Mouse (Mus musculus) intestine, embryonic 14.5 days (tissue): ENCODE measurements around the gene Daam1. TPM values are rescaled to one million over a fixed set of nuclear protein-coding genes. Genes with fewer than 3 reads are reported as not detected.

Experiments
- ATAC-seq: fragments of 200-750 bp; cut with Nextera tagmentation; replicated peaks from 2 replicates; pipeline ENCODE4 v1.8.0; 2017; ENCODE audit warnings: low read depth, moderate number of reproducible peaks, moderate TSS enrichment, moderate library complexity; ENCODE audit not compliant: low FRiP score, low TSS enrichment
- DNase-seq: peaks from one replicate; pipeline ENCODE4 v3.0.0-alpha.2; 2018; ENCODE audit warnings: low spot score
- H3K27ac ChIP-seq: fragments of 300-500 bp; sonication (generic); 2 replicates; pipeline ENCODE4 v1.5.1; 2014; ENCODE audit warnings: low read depth, mild to moderate bottlenecking, control low read depth
- H3K27me3 ChIP-seq: fragments of 300-500 bp; sonication (generic); replicated peaks from 2 replicates; pipeline ENCODE4 v1.6.1; 2014; ENCODE audit warnings: low read length, control low read depth; ENCODE audit not compliant: control insufficient read depth, insufficient read depth
- H3K36me3 ChIP-seq: fragments of 300-500 bp; sonication (generic); 2 replicates; pipeline ENCODE4 v1.6.1; 2014; ENCODE audit warnings: low read length, control low read depth; ENCODE audit not compliant: control insufficient read depth, insufficient read depth
- H3K4me1 ChIP-seq: fragments of 300-500 bp; sonication (generic); replicated peaks from 2 replicates; pipeline ENCODE4 v1.6.1; 2014; ENCODE audit warnings: low read length, control low read depth, mixed read lengths; ENCODE audit not compliant: control insufficient read depth, insufficient read depth
- H3K4me2 ChIP-seq: fragments of 300-500 bp; sonication (generic); 2 replicates; pipeline ENCODE4 v1.6.1; 2014; ENCODE audit warnings: low read length
- H3K4me3 ChIP-seq: fragments of 300-500 bp; sonication (generic); 2 replicates; pipeline ENCODE4 v1.5.1; 2014; ENCODE audit warnings: low read depth, low read length, control low read depth, mixed read lengths
- H3K9ac ChIP-seq: fragments of 300-500 bp; sonication (generic); 2 replicates; pipeline ENCODE4 v1.6.1; 2014; ENCODE audit warnings: mild to moderate bottlenecking, low read length
- H3K9me3 ChIP-seq: fragments of 300-500 bp; sonication (generic); 2 replicates; pipeline ENCODE4 v1.6.1; 2016; ENCODE audit warnings: low read length, control low read depth; ENCODE audit not compliant: control insufficient read depth
- whole genome bisulfite sequencing: fragments of 180-500 bp; shearing (Covaris S2); extraction: QIAGEN DNeasy Blood & Tissue Kit; methylation state at CpG from one replicate; pipeline ENCODE4 v1.1.7; 2014; 5-methylcytosine and 5-hydroxymethylcytosine counted together
- polyA plus RNA-seq: library from polyadenylated mRNA; unstranded; fragments of >200 nt; fragmentation: Nextera tagmentation; extraction: Ambion mirVana; gene quantifications from 2 replicates; pipeline ENCODE4 v1.2.1, GENCODE M21; 2014

Daam1 gene
- polyA plus RNA-seq, 1 experiment from 2014 or later = 15.6 TPM

DNA sequence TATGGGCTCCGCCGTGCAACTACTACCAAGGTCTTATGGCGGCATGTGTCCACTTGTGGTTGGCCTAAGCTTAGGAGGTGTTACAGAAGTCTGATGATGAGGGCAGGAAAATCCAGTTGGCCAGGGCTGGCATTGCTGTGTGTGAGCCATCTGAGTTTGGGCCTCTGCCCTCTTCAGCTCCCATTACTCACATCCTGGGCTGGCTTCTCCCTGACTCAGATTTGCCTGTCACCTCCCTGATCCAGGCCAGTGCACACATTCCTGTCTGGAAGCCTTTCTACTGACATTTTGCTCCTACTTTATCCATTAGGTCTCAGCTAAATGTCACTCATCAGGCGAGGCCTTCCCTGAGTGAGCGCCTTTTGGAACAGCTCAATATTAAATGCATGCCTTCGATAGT, 57.5 kb downstream of the Daam1 start:
- Histone ChIP-seq H3K4me3 (no peak overlapping the region), H3K4me2 (no peak overlapping the region), H3K9ac (no peak overlapping the region), H3K36me3 (no peaks in the 10 kb centered on the region), H3K9me3 (no peaks in the 10 kb centered on the region), H3K27ac (no peak overlapping the region), H3K27me3 (no peaks in the 10 kb centered on the region), H3K4me1 (peaks cover 25% of the 10 kb centered on the region)
- ATAC-seq (no peak), DNase-seq (no peak)
- whole genome bisulfite sequencing = 83% methylated on average over 6 of the region's 6 CpGs

DNA sequence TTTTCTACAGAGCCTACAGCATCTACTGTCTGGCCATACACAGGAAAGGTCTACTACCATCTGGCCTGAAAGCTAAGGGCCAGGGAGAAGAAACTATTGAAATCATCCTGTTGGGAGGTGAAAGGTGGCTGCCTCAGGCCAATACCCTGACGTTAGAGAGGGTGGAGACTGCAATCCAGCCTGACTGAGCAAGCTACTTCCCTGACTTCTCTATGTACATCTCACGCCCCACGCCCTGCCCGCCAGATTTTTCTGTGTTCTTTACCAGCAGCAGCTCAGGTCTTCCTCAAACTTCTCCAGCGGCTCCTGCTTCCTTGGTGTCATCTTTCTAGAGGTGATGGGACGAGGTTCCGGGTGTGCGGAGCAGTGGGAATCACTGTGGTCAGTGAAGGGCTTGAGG, 58.4 kb downstream of the Daam1 start:
- H3K27ac ChIP-seq = no peak overlapping the region

DNA sequence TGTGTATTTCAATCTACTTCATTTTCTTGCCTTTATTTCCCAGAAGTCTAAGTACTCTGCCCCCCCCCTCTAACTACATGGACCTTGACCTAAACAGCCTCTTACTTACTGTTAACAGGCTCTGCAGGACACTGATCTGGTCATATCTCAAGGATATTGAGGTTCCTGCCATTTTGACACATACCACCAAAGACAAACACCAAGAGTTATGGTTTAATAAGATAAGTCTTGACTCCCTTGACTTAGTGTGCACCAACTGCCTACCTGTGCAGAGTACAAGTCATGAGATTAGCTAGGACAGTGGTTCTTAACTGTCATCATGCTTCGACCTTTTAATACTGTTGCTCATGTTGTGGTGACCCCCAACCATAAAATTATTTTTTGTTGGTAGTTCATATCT, 59.4 kb downstream of the Daam1 start:
- H3K27me3 ChIP-seq = no peaks in the 10 kb centered on the region
- ATAC-seq (no peak), DNase-seq (no peak)
- peaks cover 17% of the 10 kb centered on the region; the same call in 1 of the 2 replicates for H3K4me1 ChIP-seq
- H3K9me3 ChIP-seq = no peaks in the 10 kb centered on the region
- no peak overlapping the region for H3K4me2 ChIP-seq
- H3K4me3 ChIP-seq = no peak overlapping the region
- 91% methylated on average over 1 of the region's 1 CpGs for WGBS
- H3K36me3 ChIP-seq = no peaks in the 10 kb centered on the region
- H3K9ac ChIP-seq = no peak overlapping the region
- H3K27ac ChIP-seq = no peak overlapping the region

More for the DNA sequence above, 58.4 kb downstream of the Daam1 start:
- H3K9ac ChIP-seq = no peak overlapping the region
- H3K4me1 ChIP-seq = peaks cover 25% of the 10 kb centered on the region; the same call in 1 of the 2 replicates
- WGBS = 63% methylated on average over 8 of the region's 8 CpGs
- no peak overlapping the region for H3K4me3 ChIP-seq
- ATAC-seq = no peak
- H3K36me3 ChIP-seq = no peaks in the 10 kb centered on the region
- no peaks in the 10 kb centered on the region for H3K27me3 ChIP-seq
- no peaks in the 10 kb centered on the region for H3K9me3 ChIP-seq
- DNase-seq = no peak
- no peak overlapping the region for H3K4me2 ChIP-seq

DNA sequence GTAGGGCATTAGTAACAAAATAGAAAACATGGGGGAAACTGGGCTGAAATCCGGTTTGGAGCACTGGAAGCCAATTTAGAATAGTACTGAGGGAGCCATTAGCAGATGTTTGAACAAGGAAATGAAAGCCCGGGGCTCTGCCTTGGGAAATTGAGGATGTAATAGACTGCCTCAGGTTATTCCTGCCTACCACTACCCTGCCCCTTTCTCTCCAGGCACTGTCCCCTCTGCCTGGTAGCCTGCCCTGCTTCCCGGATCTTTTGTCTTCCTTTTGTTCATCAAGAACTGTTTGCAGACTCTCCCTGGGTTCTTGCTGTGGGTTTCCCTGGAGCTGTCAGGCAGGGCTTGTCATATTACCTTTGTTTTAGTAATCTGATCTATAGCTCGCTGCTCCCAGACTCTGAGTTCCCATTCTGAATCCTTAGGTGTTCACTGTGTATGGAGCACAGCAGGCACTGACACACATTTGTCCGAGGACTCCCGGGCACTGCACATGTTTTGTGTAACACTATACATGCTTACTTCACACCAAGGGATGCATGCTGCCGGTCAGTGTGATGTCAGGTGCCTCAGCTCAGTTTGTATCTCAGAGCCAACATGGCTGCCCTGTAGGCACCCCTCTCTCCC, 61.0 kb downstream of the Daam1 start:
- Histone ChIP-seq H3K27me3 (no peaks in the 10 kb centered on the region), H3K27ac (no peak overlapping the region), H3K9ac (no peak overlapping the region), H3K4me2 (no peak overlapping the region), H3K9me3 (no peaks in the 10 kb centered on the region), H3K36me3 (peaks cover 1% of the 10 kb centered on the region; the same call in 1 of the 2 replicates), H3K4me3 (no peak overlapping the region), H3K4me1 (peaks cover 5% of the 10 kb centered on the region; the same call in 1 of the 2 replicates)
- 66% methylated on average over 7 of the region's 7 CpGs for WGBS
- ATAC-seq (no peak), DNase-seq (no peak)

DNA sequence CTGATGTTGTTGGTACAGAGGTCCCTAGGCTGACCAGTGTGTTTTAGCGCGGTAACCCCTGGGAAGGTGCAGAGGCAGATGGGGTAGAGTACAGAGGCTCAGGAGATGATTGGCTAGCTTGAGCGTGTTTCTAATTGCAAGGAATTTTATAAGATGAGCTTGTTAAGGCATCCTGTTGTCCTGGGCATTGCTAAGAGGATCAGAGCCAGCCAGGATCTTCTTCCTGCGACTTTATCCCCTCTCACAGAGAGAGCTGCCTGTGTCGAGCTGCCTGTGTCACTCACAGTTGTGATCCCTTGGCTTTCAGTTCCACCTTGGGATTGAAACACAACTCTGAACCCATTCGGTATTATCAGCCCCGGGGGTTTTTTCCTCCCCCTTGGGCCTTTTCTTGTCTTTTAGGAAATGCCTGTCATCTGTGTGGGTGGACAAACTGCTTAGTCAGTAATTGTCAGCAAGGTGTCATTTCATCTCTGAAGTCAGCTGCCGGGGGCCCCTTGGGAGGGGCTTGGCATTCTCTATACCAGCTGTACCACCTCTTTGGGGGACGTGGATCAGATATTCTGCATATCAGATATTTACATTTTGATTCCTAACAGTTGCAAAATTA, 62.2 kb downstream of the Daam1 start:
- DNase-seq (no peak), ATAC-seq (no peak)
- H3K4me1 ChIP-seq = peaks cover 5% of the 10 kb centered on the region; the same call in 1 of the 2 replicates
- H3K9me3 ChIP-seq = no peaks in the 10 kb centered on the region
- H3K4me2 ChIP-seq = no peak overlapping the region
- peaks cover 12% of the 10 kb centered on the region for H3K36me3 ChIP-seq
- no peak overlapping the region for H3K4me3 ChIP-seq
- H3K9ac ChIP-seq = no peak overlapping the region
- 67% methylated on average over 9 of the region's 9 CpGs for WGBS
- no peak overlapping the region for H3K27ac ChIP-seq
- no peaks in the 10 kb centered on the region for H3K27me3 ChIP-seq

DNA sequence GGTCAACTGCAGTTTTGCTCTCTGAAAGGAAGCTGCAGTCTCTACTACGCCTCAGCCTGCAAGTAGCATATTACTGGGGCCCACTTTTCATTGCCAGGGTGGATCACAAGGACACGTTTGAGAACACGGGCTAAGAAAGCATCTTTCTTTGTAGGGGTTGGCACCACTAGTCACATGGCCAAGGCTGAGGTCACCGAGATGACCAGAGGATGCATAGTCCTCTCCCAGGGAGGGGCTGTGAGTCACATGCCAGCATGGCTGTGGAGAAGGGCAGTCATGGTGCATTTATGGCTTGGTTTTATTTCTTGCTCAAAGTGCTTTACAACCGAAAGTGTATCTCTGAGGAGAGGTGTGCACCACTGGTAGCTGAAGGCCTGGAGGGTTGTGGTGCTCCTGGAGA, 67.4 kb downstream of the Daam1 start:
- 75% methylated on average over 5 of the region's 5 CpGs for WGBS
- Histone ChIP-seq H3K4me3 (no peak overlapping the region), H3K27me3 (no peaks in the 10 kb centered on the region), H3K9ac (no peak overlapping the region), H3K4me1 (peaks cover 4% of the 10 kb centered on the region; the same call in 1 of the 2 replicates), H3K9me3 (no peaks in the 10 kb centered on the region), H3K4me2 (no peak overlapping the region), H3K36me3 (peaks cover 22% of the 10 kb centered on the region), H3K27ac (no peak overlapping the region)
- ATAC-seq (peak; percentile 36; the same call in 1 of the 2 replicates), DNase-seq (no peak)

DNA sequence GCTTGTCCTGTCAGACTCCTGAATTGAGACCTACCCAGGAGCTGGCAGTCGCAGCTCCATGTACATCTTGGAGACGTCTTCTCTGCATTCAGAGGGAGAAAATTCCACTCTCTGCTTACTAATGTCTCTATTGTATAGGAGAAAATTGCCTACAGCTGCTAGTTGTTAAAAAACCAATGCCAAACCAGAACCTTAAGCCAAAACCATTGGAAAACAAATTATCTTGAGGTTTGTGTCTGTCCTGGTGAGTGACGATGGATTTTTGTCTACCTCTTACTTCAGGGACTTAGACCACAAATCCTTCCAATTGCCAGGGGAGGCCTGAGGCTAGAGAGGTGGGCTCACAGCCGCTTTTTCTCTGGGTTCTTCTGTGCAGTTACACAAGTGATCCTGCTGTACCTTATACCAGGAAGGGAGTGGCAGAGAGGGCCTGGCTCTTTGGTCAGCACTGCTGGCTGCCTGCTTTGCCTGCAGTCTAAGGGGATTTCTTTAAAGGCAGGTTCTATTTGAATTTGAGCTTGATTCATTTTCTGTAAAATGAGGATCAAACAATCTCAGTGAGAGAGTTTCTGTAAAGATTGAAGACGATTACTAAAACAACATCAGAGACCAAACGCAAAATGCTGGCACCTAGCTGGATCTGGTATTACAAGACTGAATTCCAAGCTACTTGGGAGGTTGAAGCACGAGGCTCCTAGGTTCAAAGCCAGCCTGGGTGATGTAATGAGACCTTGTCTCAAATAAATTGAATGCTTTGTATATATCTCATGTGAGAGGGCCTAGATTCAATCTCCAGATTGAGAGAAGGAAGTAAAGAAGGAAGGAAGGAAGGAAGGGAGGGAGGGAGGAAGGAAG, 68.0 kb downstream of the Daam1 start:
- DNase-seq (no peak), ATAC-seq (no peak)
- no peak overlapping the region for H3K9ac ChIP-seq
- no peaks in the 10 kb centered on the region for H3K9me3 ChIP-seq
- H3K27ac ChIP-seq = no peak overlapping the region
- WGBS = 73% methylated on average over 7 of the region's 7 CpGs
- H3K4me1 ChIP-seq = no peaks in the 10 kb centered on the region
- no peak overlapping the region for H3K4me2 ChIP-seq
- H3K36me3 ChIP-seq = peaks cover 24% of the 10 kb centered on the region
- no peaks in the 10 kb centered on the region for H3K27me3 ChIP-seq
- no peak overlapping the region for H3K4me3 ChIP-seq

DNA sequence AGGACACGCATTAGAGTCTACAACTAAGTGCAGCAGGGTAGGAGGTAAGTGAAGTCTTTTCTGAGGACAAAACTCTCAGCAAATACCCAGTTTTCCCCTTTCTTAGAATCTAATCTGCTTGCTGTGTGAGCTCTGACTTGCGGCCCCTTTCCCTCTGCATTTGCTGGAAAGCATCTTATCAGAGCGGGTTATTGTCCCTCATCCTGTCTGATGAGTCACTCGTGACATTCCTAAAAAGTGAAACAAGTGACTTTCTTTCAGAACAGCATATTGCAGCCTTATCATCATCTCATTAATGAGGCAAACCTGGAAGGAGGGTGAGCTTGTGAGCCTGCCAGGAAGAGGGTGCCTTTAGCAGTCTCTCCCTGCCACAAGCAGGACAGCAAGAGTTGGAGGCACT, 68.7 kb downstream of the Daam1 start:
- no peak for ATAC-seq
- H3K9me3 ChIP-seq = no peaks in the 10 kb centered on the region
- H3K27me3 ChIP-seq = no peaks in the 10 kb centered on the region
- no peak for DNase-seq
- WGBS = 75% methylated on average over 4 of the region's 4 CpGs
- H3K4me2 ChIP-seq = no peak overlapping the region
- H3K9ac ChIP-seq = no peak overlapping the region
- no peak overlapping the region for H3K4me3 ChIP-seq
- no peaks in the 10 kb centered on the region; the same call in 1 of the 2 replicates for H3K4me1 ChIP-seq
- H3K27ac ChIP-seq = no peak overlapping the region
- peaks cover 24% of the 10 kb centered on the region for H3K36me3 ChIP-seq
